Mouse (Mus musculus) urinary bladder, postnatal 0 days (tissue): ENCODE results near the gene Fam19a5. TPM values are rescaled to one million over a fixed set of nuclear protein-coding genes. Genes with fewer than 3 reads are reported as not detected.

Experiments used
- microRNA-seq: library from miRNA; unstranded; fragments of <30 nt; microRNA quantifications from one replicate; pipeline ENCODE4, GENCODE M21; 2016
- polyA plus RNA-seq: library from polyadenylated mRNA; unstranded; fragments of >200 nt; fragmentation: Nextera tagmentation; extraction: Ambion mirVana; gene quantifications from 2 replicates; pipeline ENCODE4 v1.2.1, GENCODE M21; 2015

Fam19a5 gene
- 2.4 and 2.6 TPM in 2 replicates for polyA plus RNA-seq

GRCm38 (mm10) chr15:87543599-87544338 lies at the start of gene Fam19a5:
Gene Fam19a5 (plus strand): TSS chr15:87544299.

Small RNA genes lying within 50 kb of the gene (microRNA-seq; reads per million reads assigned to microRNA genes)
- gene Mir6393: not detected
